Mouse (Mus musculus): ENCODE data around the gene Tcf19.

The Tcf19 gene

GRCm38 (mm10) chr17:35532901-35533300 lies 16.3 kb upstream of the Tcf19 start, which contains the start of gene Psors1c2:
Psors1c2 (plus strand) TSS chr17:35533201.
- CTCF ChIA-PET = interaction anchor here (0.5 to 0.6 kb wide), 2 partner anchors 30 to 1775 kb away, joined by 3 to 5 read pairs; no protein-coding TSS in a partner anchor

- CTCF ChIA-PET = interaction anchor here (0.5 kb wide), 1 partner anchor 1774 kb away, joined by 5 read pairs; no protein-coding TSS in a partner anchor
Measured at GRCm38 (mm10) chr17:35532360-35532759, 15.7 kb upstream of the Tcf19 start.

- CTCF ChIA-PET = no interaction called here
Measured at GRCm38 (mm10) chr17:35526644-35527043, 10.0 kb upstream of the Tcf19 start.

GRCm38 (mm10) chr17:35524354-35524753 lies 7.7 kb upstream of the Tcf19 start:
- CTCF ChIA-PET = no interaction called here

- CTCF ChIA-PET = interaction anchor here (0.6 kb wide), 2 partner anchors 25 to 42 kb away, joined by 3 to 9 read pairs; no protein-coding TSS in a partner anchor
Measured at GRCm38 (mm10) chr17:35517526-35517925, 902 bp upstream of the Tcf19 start.

GRCm38 (mm10) chr17:35515911-35516640 lies 548 bp downstream of the Tcf19 start:
- CTCF ChIA-PET = no interaction called here

- CTCF ChIA-PET = interaction anchor here (0.6 kb wide), 1 partner anchor 26 kb away, joined by 4 read pairs; no protein-coding TSS in a partner anchor
Measured at GRCm38 (mm10) chr17:35514756-35515155, 1.9 kb downstream of the Tcf19 start.

GRCm38 (mm10) chr17:35513886-35514285 lies 2.7 kb downstream of the Tcf19 start:
- CTCF ChIA-PET = no interaction called here

- CTCF ChIA-PET = no interaction called here
Measured at GRCm38 (mm10) chr17:35512916-35513626, 3.6 kb downstream of the Tcf19 start.

- CTCF ChIA-PET = no interaction called here
Measured at GRCm38 (mm10) chr17:35509284-35509683, 7.3 kb downstream of the Tcf19 start.

- CTCF ChIA-PET = interaction anchor here (0.6 kb wide), 1 partner anchor 28 kb away, joined by 4 read pairs; no protein-coding TSS in a partner anchor
Measured at GRCm38 (mm10) chr17:35508279-35508678, 8.3 kb downstream of the Tcf19 start.

GRCm38 (mm10) chr17:35507556-35508260 lies 8.9 kb downstream of the Tcf19 start:
- CTCF ChIA-PET = interaction anchor here (0.6 kb wide), 1 partner anchor 28 kb away, joined by 4 read pairs; no protein-coding TSS in a partner anchor

GRCm38 (mm10) chr17:35506881-35507280 lies 9.7 kb downstream of the Tcf19 start:
- CTCF ChIA-PET = interaction anchor here (0.5 kb wide), 1 partner anchor 24 kb away, joined by 13 read pairs; no protein-coding TSS in a partner anchor

GRCm38 (mm10) chr17:35505776-35506175 lies 10.8 kb downstream of the Tcf19 start, which contains the start of gene Pou5f1:
Pou5f1 (plus strand) TSS chr17:35506018.
- CTCF ChIA-PET = no interaction called here

GRCm38 (mm10) chr17:35504628-35505481 lies 11.8 kb downstream of the Tcf19 start:
- CTCF ChIA-PET = no interaction called here

- CTCF ChIA-PET = no interaction called here
Measured at GRCm38 (mm10) chr17:35503849-35504248, 12.8 kb downstream of the Tcf19 start.

- CTCF ChIA-PET = interaction anchor here (0.7 kb wide), 1 partner anchor 30 kb away, joined by 3 read pairs; the partner anchor contains the start of gene Psors1c2
Measured at GRCm38 (mm10) chr17:35502762-35503161, 13.9 kb downstream of the Tcf19 start.

GRCm38 (mm10) chr17:35502226-35502625 lies 14.4 kb downstream of the Tcf19 start:
- CTCF ChIA-PET = interaction anchor here (0.8 kb wide), 1 partner anchor 14 kb away, joined by 4 read pairs; no protein-coding TSS in a partner anchor

GRCm38 (mm10) chr17:35497124-35497523 lies 19.5 kb downstream of the Tcf19 start:
- CTCF ChIA-PET = no interaction called here

- CTCF ChIA-PET = no interaction called here
Measured at GRCm38 (mm10) chr17:35490320-35490719, 26.3 kb downstream of the Tcf19 start.

GRCm38 (mm10) chr17:35488041-35488440 lies 28.6 kb downstream of the Tcf19 start:
- CTCF ChIA-PET = interaction anchor here (1.1 kb wide), 1 partner anchor 14 kb away, joined by 4 read pairs; no protein-coding TSS in a partner anchor
